Mouse (Mus musculus) testis, adult 2 months (tissue): ENCODE results near the gene Jam2. TPM values are rescaled to one million over a fixed set of nuclear protein-coding genes. Genes with fewer than 3 reads are reported as not detected.

Source experiments
- H3K27ac ChIP-seq: fragments of 200-500 bp; 2 replicates; pipeline ENCODE4 v1.5.1; 2012; ENCODE audit warnings: low read depth, low read length; ENCODE audit not compliant: control insufficient read depth, insufficient read depth
- H3K27me3 ChIP-seq: fragments of 200-500 bp; 2 replicates; pipeline ENCODE4 v1.6.1; 2012; ENCODE audit warnings: mild to moderate bottlenecking, low read length, moderate library complexity; ENCODE audit not compliant: control insufficient read depth, insufficient read depth
- H3K36me3 ChIP-seq: fragments of 200-500 bp; 2 replicates; pipeline ENCODE4 v1.6.1; 2012; ENCODE audit warnings: mild to moderate bottlenecking, low read length; ENCODE audit not compliant: control insufficient read depth, insufficient read depth
- H3K4me1 ChIP-seq: fragments of 200-500 bp; 2 replicates; pipeline ENCODE4 v1.6.1; 2012; ENCODE audit warnings: low read length; ENCODE audit not compliant: control insufficient read depth, insufficient read depth
- H3K4me3 ChIP-seq: fragments of 200-500 bp; 2 replicates; pipeline ENCODE4 v1.5.1; 2012; ENCODE audit warnings: low read depth, mild to moderate bottlenecking, low read length, moderate library complexity, mixed read lengths; ENCODE audit not compliant: control insufficient read depth
- CTCF ChIP-seq: fragments of 200-500 bp; IDR thresholded peaks from 2 replicates; pipeline ENCODE4 v1.5.1; 2012; ENCODE audit warnings: low read depth, mild to moderate bottlenecking, inconsistent platforms, low read length, moderate library complexity; ENCODE audit not compliant: control insufficient read depth, insufficient read depth, insufficient replicate concordance
- POLR2A ChIP-seq: fragments of 200-500 bp; IDR thresholded peaks from 2 replicates; pipeline ENCODE4 v1.6.1; 2012; ENCODE audit warnings: low read depth, mild to moderate bottlenecking, inconsistent platforms, low read length, moderate library complexity; ENCODE audit not compliant: control insufficient read depth
- polyA plus RNA-seq: library from polyadenylated mRNA; depleted of rRNA; stranded (reverse); fragments of >200 nt; gene quantifications from 2 replicates; pipeline ENCODE4 v1.2.3, GENCODE M21; 2012

Jam2 gene
- polyA plus RNA-seq, 1 experiment, result 11.9 TPM

DNA sequence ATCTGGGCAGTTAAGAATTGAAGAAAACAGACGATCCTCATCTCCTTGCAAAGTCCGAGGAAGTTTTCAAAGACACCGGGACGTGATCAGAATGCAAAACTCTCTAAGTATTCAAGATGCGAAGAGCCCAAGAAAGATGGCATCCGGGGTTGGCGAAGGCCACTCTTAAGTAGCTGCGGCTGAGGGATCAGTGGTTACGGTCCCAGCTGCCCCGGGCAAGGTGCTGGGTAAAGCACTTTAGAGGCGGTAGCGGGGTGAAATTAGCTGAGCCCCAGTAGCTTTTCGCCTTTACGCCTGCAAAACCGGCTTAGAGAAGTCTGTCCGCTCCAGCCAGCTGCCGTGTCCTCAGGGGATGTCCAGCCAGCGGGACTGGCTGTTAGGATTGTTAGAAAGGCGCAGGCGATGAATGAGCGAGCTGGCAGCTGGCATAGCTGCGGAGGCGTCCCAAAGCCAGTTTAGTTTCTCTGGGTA, 873 bp downstream of the Jam2 start:
- Histone ChIP-seq H3K27me3 (no peaks in the 10 kb centered on the region), H3K27ac (peak overlapping the region; percentile 7), H3K4me3 (peak overlapping the region; percentile 65), H3K4me1 (peaks cover 1% of the 10 kb centered on the region), H3K36me3 (no peaks in the 10 kb centered on the region)
- TF ChIP-seq POLR2A (no peak), CTCF (no peak)

GRCm38 (mm10) chr16:84775356-84775755, 1.4 kb downstream of the Jam2 start:
- H3K27ac ChIP-seq, result no peak overlapping the region
- no peak overlapping the region for H3K4me3 ChIP-seq
- H3K4me1 ChIP-seq, result peaks cover 3% of the 10 kb centered on the region
- TF ChIP-seq POLR2A (no peak), CTCF (no peak)
- no peaks in the 10 kb centered on the region for H3K27me3 ChIP-seq
- no peaks in the 10 kb centered on the region for H3K36me3 ChIP-seq

- Histone ChIP-seq H3K4me3 (no peak overlapping the region), H3K36me3 (no peaks in the 10 kb centered on the region), H3K27ac (no peak overlapping the region), H3K4me1 (peaks cover 3% of the 10 kb centered on the region), H3K27me3 (no peaks in the 10 kb centered on the region)
- TF ChIP-seq CTCF (no peak), POLR2A (no peak)
Measured at GRCm38 (mm10) chr16:84776089-84776784, 2.3 kb downstream of the Jam2 start.

- TF ChIP-seq CTCF (no peak), POLR2A (no peak)
- Histone ChIP-seq H3K27ac (no peak overlapping the region), H3K27me3 (no peaks in the 10 kb centered on the region), H3K4me1 (peaks cover 3% of the 10 kb centered on the region), H3K36me3 (no peaks in the 10 kb centered on the region), H3K4me3 (no peak overlapping the region)
Measured at GRCm38 (mm10) chr16:84778431-84778830, 4.5 kb downstream of the Jam2 start.

- no peak overlapping the region for H3K4me3 ChIP-seq
- TF ChIP-seq POLR2A (no peak), CTCF (no peak)
- H3K36me3 ChIP-seq, result no peaks in the 10 kb centered on the region
- H3K4me1 ChIP-seq, result peaks cover 3% of the 10 kb centered on the region
- no peaks in the 10 kb centered on the region for H3K27me3 ChIP-seq
- no peak overlapping the region for H3K27ac ChIP-seq
Measured at GRCm38 (mm10) chr16:84778861-84779630, 5.1 kb downstream of the Jam2 start.

- peaks cover 3% of the 10 kb centered on the region; the same call in 1 of the 2 replicates for H3K4me1 ChIP-seq
- H3K27ac ChIP-seq, result no peak overlapping the region
- H3K36me3 ChIP-seq, result no peaks in the 10 kb centered on the region
- no peaks in the 10 kb centered on the region for H3K27me3 ChIP-seq
- TF ChIP-seq POLR2A (no peak), CTCF (no peak)
- H3K4me3 ChIP-seq, result no peak overlapping the region
Measured at GRCm38 (mm10) chr16:84779718-84780117, 5.8 kb downstream of the Jam2 start.

- Histone ChIP-seq H3K4me1 (peaks cover 3% of the 10 kb centered on the region; the same call in 1 of the 2 replicates), H3K27ac (no peak overlapping the region), H3K36me3 (no peaks in the 10 kb centered on the region), H3K4me3 (no peak overlapping the region), H3K27me3 (no peaks in the 10 kb centered on the region)
- TF ChIP-seq POLR2A, result no peak
- no peak for TF ChIP-seq CTCF
Measured at GRCm38 (mm10) chr16:84783279-84783678, 9.4 kb downstream of the Jam2 start.
